In genomic region chr8:48109856-48110780, GRCm38 (mm10) we compare ENCODE assay signal across 7 mouse cellular contexts. TPM values are rescaled to one million over a fixed set of nuclear protein-coding genes. Genes with fewer than 3 reads are reported as not detected.
A peak's percentile ranks its signal among the peaks of the same experiment; 100 is the strongest.
DNase-seq lines count a peak whose midpoint lies in the region; ATAC-seq and TF ChIP-seq lines count a peak whose summit lies in the region.

No protein-coding gene starts in this region.

- peak; percentile 55 for DNase-seq in adipocyte (ENCODE audit: low spot score)
- DNase-seq in gastrocnemius, postnatal 4 days (ENCODE audit: low spot score in 2 of 2): peak; percentile 41 to 64
- peak; percentile 84 for DNase-seq in limb, embryonic 11.5 days (ENCODE audit: low spot score)
- peak; percentile 7 for DNase-seq in spleen, adult 12 weeks (ENCODE audit: low spot score)

- H3K36me3 ChIP-seq in intestine, postnatal 0 days (ENCODE audit: control insufficient read depth, insufficient read depth): no peaks in the 10 kb centered on the region
- H3K36me3 ChIP-seq in limb, embryonic 11.5 days (ENCODE audit: control insufficient read depth, insufficient read depth, low read length): peaks cover 5% of the 10 kb centered on the region
- H3K36me3 ChIP-seq in midbrain, embryonic 13.5 days: no peaks in the 10 kb centered on the region

- TF ChIP-seq CTCF in cortical plate, adult 2 months (IDR thresholded peaks at IDR 0.05; ENCODE audit: extremely low read depth, insufficient read depth, low read length): no peak
- TF ChIP-seq CTCF in intestine, postnatal 0 days (IDR thresholded peaks at IDR 0.05; ENCODE audit: low read depth): no peak

- under 1% methylated on average over 59 of the region's 61 CpGs for WGBS in intestine, postnatal 0 days
- under 1% methylated on average over 60 of the region's 61 CpGs for WGBS in limb, embryonic 11.5 days
- under 1% methylated on average over 53 of the region's 61 CpGs for WGBS in midbrain, embryonic 13.5 days

- peak overlapping the region; percentile 59 for H3K9ac ChIP-seq in intestine, postnatal 0 days (ENCODE audit: low read depth, low read length)
- peak overlapping the region; percentile 81 for H3K9ac ChIP-seq in limb, embryonic 11.5 days (ENCODE audit: low read length)
- H3K9ac ChIP-seq in midbrain, embryonic 13.5 days (replicated peaks): peak overlapping the region; percentile 77

- H3K4me1 ChIP-seq in cortical plate, adult 2 months (ENCODE audit: control insufficient read depth, insufficient read depth, low read length): no peaks in the 10 kb centered on the region; the same call in 1 of the 2 replicates
- H3K4me1 ChIP-seq in intestine, postnatal 0 days (replicated peaks; ENCODE audit: control insufficient read depth, insufficient read depth, low read length): no peaks in the 10 kb centered on the region
- H3K4me1 ChIP-seq in limb, embryonic 11.5 days (ENCODE audit: control insufficient read depth, insufficient read depth, low read length): no peaks in the 10 kb centered on the region
- peaks cover 13% of the 10 kb centered on the region for H3K4me1 ChIP-seq in midbrain, embryonic 13.5 days (replicated peaks)

- peak overlapping the region; percentile 90 for H3K4me2 ChIP-seq in intestine, postnatal 0 days (replicated peaks; ENCODE audit: low read depth)
- H3K4me2 ChIP-seq in limb, embryonic 11.5 days (ENCODE audit: low read depth, severe bottlenecking): peak overlapping the region; percentile 77
- peak overlapping the region; percentile 76 for H3K4me2 ChIP-seq in midbrain, embryonic 13.5 days (replicated peaks)

- no peak overlapping the region for H3K27ac ChIP-seq in cortical plate, adult 2 months (ENCODE audit: insufficient read depth, low read length)
- H3K27ac ChIP-seq in intestine, postnatal 0 days (ENCODE audit: low read depth, low read length): no peak overlapping the region
- peak overlapping the region; percentile 38; the same call in 1 of the 2 replicates for H3K27ac ChIP-seq in limb, embryonic 11.5 days (replicated peaks; ENCODE audit: low read depth, low read length)
- H3K27ac ChIP-seq in midbrain, embryonic 13.5 days: no peak overlapping the region

- no peaks in the 10 kb centered on the region for H3K27me3 ChIP-seq in intestine, postnatal 0 days (replicated peaks; ENCODE audit: control insufficient read depth, insufficient read depth, low read length)
- H3K27me3 ChIP-seq in limb, embryonic 11.5 days (ENCODE audit: control insufficient read depth, insufficient read depth, low read length): no peaks in the 10 kb centered on the region
- H3K27me3 ChIP-seq in midbrain, embryonic 13.5 days: no peaks in the 10 kb centered on the region

- TF ChIP-seq POLR2A in cortical plate, adult 2 months (IDR thresholded peaks at IDR 0.05; ENCODE audit: extremely low read depth, insufficient read depth, low read length): no peak

- ATAC-seq in intestine, postnatal 0 days: peak; percentile 85
- ATAC-seq in limb, embryonic 11.5 days (ENCODE audit: insufficient number of reproducible peaks, low FRiP score, low TSS enrichment, low read depth): peak; percentile 92
- ATAC-seq in midbrain, embryonic 13.5 days: peak; percentile 91

- peak overlapping the region; percentile 73 for H3K4me3 ChIP-seq in cortical plate, adult 2 months (ENCODE audit: insufficient read depth, low read length)
- peak overlapping the region; percentile 79 for H3K4me3 ChIP-seq in intestine, postnatal 0 days (ENCODE audit: low read depth, low read length)
- peak overlapping the region; percentile 69 for H3K4me3 ChIP-seq in limb, embryonic 11.5 days (ENCODE audit: low read depth, low read length)
- peak overlapping the region; percentile 67 for H3K4me3 ChIP-seq in midbrain, embryonic 13.5 days (replicated peaks)

- H3K9me3 ChIP-seq in intestine, postnatal 0 days (ENCODE audit: control insufficient read depth): 0 out of 2 replicates have a peak, but pooled peaks cover 4% of the 10 kb centered on the region
- no peaks in the 10 kb centered on the region for H3K9me3 ChIP-seq in limb, embryonic 11.5 days (ENCODE audit: control insufficient read depth, low read length)
- 0 out of 2 replicates have a peak, but pooled peaks cover 5% of the 10 kb centered on the region for H3K9me3 ChIP-seq in midbrain, embryonic 13.5 days

RNA-seq across cellular contexts. Expression of gene Dctd, which starts 11.2 kb away (rescaled TPM):
- 16.1 and 17.2 TPM in 2 replicates for polyA plus RNA-seq in cortical plate, adult 2 months (2012; rRNA removed)
- total RNA-seq in gastrocnemius, postnatal 4 days (2021): 10 to 100 TPM in 1 of 2 experiments, 1 to 10 TPM in 1; 8.3 to 10.5 TPM
- polyA plus RNA-seq in intestine, postnatal 0 days (2015; fragmentation: Nextera tagmentation; extraction: Ambion mirVana): 4.1 TPM in 2 replicates
- 56.1 and 59.3 TPM in 2 replicates for polyA plus RNA-seq in limb, embryonic 11.5 days (2014; fragmentation: Nextera tagmentation; extraction: Ambion mirVana)
- 6.7 and 8.8 TPM in 2 replicates for polyA plus RNA-seq in midbrain, embryonic 13.5 days (2015; fragmentation: Nextera tagmentation; extraction: Ambion mirVana)

Comparison
In these comparisons a context has a peak if more than half of its experiments do, and no peak if none do; other contexts are left out.
1. DNase-seq: peak in every context shown above with its lines; median percentile 84 in limb, embryonic 11.5 days; 55 in adipocyte; 52 in gastrocnemius, postnatal 4 days; 7 in spleen, adult 12 weeks.